Comparison of ENCODE assay signal across 8 mouse cellular contexts in genomic region chr11:59947752-59948400, GRCm38 (mm10). TPM values are rescaled to one million over a fixed set of nuclear protein-coding genes. Genes with fewer than 3 reads are reported as not detected.
A peak's percentile ranks its signal among the peaks of the same experiment; 100 is the strongest.
DNase-seq lines count a peak whose midpoint lies in the region; ATAC-seq and TF ChIP-seq lines count a peak whose summit lies in the region.

Gene Med9, plus strand, starts transcription at chr11:59948206.

- TF ChIP-seq CTCF in gastrocnemius, adult 2 months (IDR thresholded peaks at IDR 0.05), result 0 out of 2 replicates have a peak, but pooled peaks have one; percentile 3
- no peak for TF ChIP-seq CTCF in hindbrain, postnatal 0 days (IDR thresholded peaks at IDR 0.05; ENCODE audit: low read depth)

- H3K36me3 ChIP-seq in hindbrain, postnatal 0 days (ENCODE audit: insufficient read depth, low read length), result no peaks in the 10 kb centered on the region
- peaks cover 31% of the 10 kb centered on the region for H3K36me3 ChIP-seq in megakaryocyte, embryonic 14.5 days (replicated peaks; ENCODE audit: low read length)

- peak; percentile 91 for DNase-seq in WW6 (ENCODE audit: low read depth, low spot score)
- DNase-seq in cerebellum, postnatal 4 days (ENCODE audit: low spot score in 2 of 2), result peak; percentile 85 to 95
- peak; percentile 96 for DNase-seq in gastrocnemius, adult 2 months
- peak; percentile 98 for DNase-seq in hindbrain, postnatal 0 days (ENCODE audit: low spot score)
- peak; percentile 94 for DNase-seq in left cerebral cortex, adult 8-10 months (ENCODE audit: low spot score in 2 of 2)
- DNase-seq in right cerebral cortex, postnatal 10 days (ENCODE audit: low spot score in 2 of 2), result peak; percentile 98
- peak; percentile 97 for DNase-seq in urinary bladder, postnatal 25 days (ENCODE audit: low spot score)

- peak; percentile 97 for ATAC-seq in hindbrain, postnatal 0 days

- no peaks in the 10 kb centered on the region for H3K27me3 ChIP-seq in hindbrain, postnatal 0 days (ENCODE audit: insufficient read depth, low read length)
- no peaks in the 10 kb centered on the region for H3K27me3 ChIP-seq in megakaryocyte, embryonic 14.5 days (replicated peaks)

- H3K4me1 ChIP-seq in hindbrain, postnatal 0 days (ENCODE audit: insufficient read depth, low read length), result peaks cover 3% of the 10 kb centered on the region
- peaks cover 68% of the 10 kb centered on the region for H3K4me1 ChIP-seq in megakaryocyte, embryonic 14.5 days

- H3K9me3 ChIP-seq in hindbrain, postnatal 0 days (ENCODE audit: low read length), result no peaks in the 10 kb centered on the region
- no peaks in the 10 kb centered on the region for H3K9me3 ChIP-seq in megakaryocyte, embryonic 14.5 days

- H3K4me3 ChIP-seq in gastrocnemius, adult 2 months, result peak within 1 kb of the TSS; percentile 91
- H3K4me3 ChIP-seq in hindbrain, postnatal 0 days (ENCODE audit: low read length), result peak within 1 kb of the TSS; percentile 99
- H3K4me3 ChIP-seq in megakaryocyte, embryonic 14.5 days (replicated peaks), result peak within 1 kb of the TSS; percentile 96

- under 1% methylated on average over 43 of the region's 43 CpGs for WGBS in hindbrain, postnatal 0 days

- H3K4me2 ChIP-seq in hindbrain, postnatal 0 days (ENCODE audit: low read depth, low read length), result peak within 1 kb of the TSS; percentile 82

- peak within 1 kb of the TSS; percentile 96 for H3K9ac ChIP-seq in hindbrain, postnatal 0 days (replicated peaks; ENCODE audit: low read length)

- intact Hi-C loops in gastrocnemius, adult 2 months (cut with DNase I), result loop anchor here (5.0 kb wide), 1 partner anchor 46 kb away; no protein-coding TSS in a partner anchor

- H3K27ac ChIP-seq in gastrocnemius, adult 2 months, result peak within 1 kb of the TSS; percentile 91
- peak within 1 kb of the TSS; percentile 91 for H3K27ac ChIP-seq in hindbrain, postnatal 0 days

RNA-seq across cellular contexts. Expression of gene Med9, which starts in this region (rescaled TPM):
- 10 to 100 TPM; 17.3 to 18.3 TPM for total RNA-seq in gastrocnemius, adult 2 months (2021)
- total RNA-seq in hindbrain, postnatal 0 days (2014; rRNA removed), result 25.7 and 34.1 TPM in 2 replicates
- 39.7 and 41.8 TPM in 2 replicates for polyA plus RNA-seq in hindbrain, postnatal 0 days (2015; fragmentation: Nextera tagmentation; extraction: Ambion mirVana)
- total RNA-seq in left cerebral cortex, adult 8-10 months (2022), result 10 to 100 TPM; 40.9 to 45.4 (median 42.7) TPM
- 62.8 and 76.8 TPM in 2 replicates for polyA plus RNA-seq in megakaryocyte, embryonic 14.5 days (2012; ENCODE audit: insufficient read depth, low replicate concordance)

Comparison
In these comparisons a context has a peak if more than half of its experiments do, and no peak if none do; other contexts are left out.
1. Peak in every context shown above with its lines: DNase-seq, ATAC-seq, H3K4me3 ChIP-seq and H3K27ac ChIP-seq.